Mouse (Mus musculus) skeletal muscle tissue, adult 2 months (tissue): ENCODE data around the gene Mrln.
"Not testable (repeated sequence)": the region's sequence is repeated elsewhere in the genome, so short reads cannot be mapped to it uniquely, and the experiment has no call there.

Experiments
- DNase-seq: peaks from one replicate; pipeline ENCODE4 v3.0.0-alpha.2; 2012; ENCODE audit warnings: low read depth, low spot score

The Mrln gene

GRCm38 (mm10) chr10:70195279-70195678 is 9.2 kb upstream of the Mrln start:
- DNase-seq, result peak; percentile 28

DNA sequence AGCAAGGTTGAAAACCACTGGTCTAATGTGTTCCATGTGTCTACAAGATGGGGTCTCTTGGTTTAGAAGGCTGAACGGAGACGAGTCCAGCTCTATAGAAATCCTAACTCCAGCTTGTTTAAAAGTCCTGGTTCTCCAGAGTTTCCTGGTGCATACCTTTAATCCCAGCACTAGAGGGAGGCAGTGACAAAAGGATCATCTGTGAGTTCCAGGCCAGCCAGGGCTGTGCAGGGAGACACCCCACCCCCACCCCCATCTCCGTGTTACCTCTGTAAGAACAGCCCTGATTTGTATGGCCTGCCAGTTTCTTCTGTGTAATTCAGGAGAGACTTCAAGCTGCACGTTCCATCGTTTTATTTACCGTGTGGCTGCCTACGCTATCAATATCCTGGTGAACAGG is 8.7 kb upstream of the Mrln start:
- DNase-seq, result peak; percentile 49

- DNase-seq, result peak; percentile 83
Measured at GRCm38 (mm10) chr10:70196666-70197065, 7.8 kb upstream of the Mrln start.

GRCm38 (mm10) chr10:70197601-70198000 is 6.9 kb upstream of the Mrln start:
- DNase-seq, result no peak

- no peak for DNase-seq
Measured at GRCm38 (mm10) chr10:70198012-70198411, 6.5 kb upstream of the Mrln start.

DNA sequence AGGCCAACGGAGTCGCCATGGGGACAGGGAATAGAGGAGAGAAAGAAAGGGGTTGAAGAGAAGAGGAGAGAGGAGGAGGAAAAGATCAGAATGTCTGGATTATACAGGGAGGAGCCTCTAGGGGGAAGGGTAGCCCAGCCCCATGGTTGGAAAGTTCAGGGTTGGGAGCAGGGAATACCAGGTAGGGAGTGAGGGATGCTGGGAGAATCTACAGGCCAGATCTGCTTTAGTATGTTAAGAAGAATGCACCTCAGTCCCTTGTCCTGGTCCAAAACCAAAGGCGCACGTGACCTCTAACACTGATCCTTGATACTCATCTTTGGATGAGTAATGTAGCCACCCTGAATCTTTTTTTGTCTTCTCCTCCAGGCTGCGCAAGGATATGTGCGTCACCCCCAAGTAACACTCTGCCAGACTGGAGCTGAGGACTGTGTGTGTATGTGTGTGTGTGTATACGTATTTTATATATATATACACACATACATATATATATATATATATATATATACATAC is 5.5 kb upstream of the Mrln start:
- no peak for DNase-seq

DNA sequence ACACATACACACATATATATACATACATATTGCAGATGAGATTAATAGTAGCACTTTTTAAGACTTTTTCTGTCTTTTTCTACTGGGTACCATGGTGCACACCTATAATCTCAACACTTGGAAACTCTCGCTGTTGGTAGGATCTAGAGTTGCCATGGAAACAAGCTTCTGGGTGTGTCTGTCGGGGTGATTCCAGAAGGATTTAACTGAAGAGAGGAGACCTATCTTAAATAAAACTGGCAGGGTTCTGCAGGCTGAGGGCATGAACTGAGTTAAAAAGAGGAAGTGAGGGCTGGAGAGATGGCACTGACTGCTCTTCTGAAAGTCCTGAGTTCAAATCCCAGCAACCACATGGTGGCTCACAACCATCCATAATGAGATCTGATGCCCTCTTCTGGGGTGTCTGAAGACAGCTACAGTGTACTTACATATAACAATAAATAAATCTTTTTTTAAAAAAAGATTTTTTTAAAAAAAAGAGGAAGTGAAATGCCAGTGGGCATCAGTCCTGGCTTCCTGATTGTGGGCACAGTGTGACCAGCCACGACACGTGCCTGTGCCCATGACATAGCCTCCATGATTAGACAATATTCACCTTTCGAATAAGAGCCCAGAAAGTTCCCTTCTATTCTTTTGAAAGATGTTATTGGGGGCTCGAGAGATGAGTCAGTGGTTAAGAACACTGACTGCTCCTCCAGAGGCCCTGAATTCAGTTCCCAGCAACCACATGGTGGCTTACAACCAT is 4.8 kb upstream of the Mrln start:
- no peak for DNase-seq

- no peak for DNase-seq
Measured at GRCm38 (mm10) chr10:70200889-70201500, 3.5 kb upstream of the Mrln start.

GRCm38 (mm10) chr10:70211281-70211680 is 6.8 kb downstream of the Mrln start:
- no peak for DNase-seq

DNA sequence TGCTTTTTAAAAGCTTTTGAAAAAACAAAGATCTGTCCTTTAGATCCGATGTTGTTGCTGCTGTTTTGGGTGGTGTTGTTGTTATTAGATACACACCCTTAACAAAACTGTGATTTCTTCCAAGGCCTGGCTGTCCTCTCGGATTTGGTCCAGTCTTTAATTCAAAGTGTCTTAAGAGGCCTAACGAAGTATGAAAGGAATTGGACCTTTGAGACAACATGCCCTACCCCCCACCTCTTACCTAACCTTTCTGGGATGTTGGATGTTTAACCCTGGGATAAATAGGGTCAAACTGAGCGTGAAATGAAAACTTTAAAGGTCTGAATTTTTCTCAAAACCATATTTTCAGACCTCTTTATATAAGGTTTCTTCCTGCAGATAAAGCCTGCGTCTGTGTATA is 16.5 kb downstream of the Mrln start:
- DNase-seq, result no peak

DNA sequence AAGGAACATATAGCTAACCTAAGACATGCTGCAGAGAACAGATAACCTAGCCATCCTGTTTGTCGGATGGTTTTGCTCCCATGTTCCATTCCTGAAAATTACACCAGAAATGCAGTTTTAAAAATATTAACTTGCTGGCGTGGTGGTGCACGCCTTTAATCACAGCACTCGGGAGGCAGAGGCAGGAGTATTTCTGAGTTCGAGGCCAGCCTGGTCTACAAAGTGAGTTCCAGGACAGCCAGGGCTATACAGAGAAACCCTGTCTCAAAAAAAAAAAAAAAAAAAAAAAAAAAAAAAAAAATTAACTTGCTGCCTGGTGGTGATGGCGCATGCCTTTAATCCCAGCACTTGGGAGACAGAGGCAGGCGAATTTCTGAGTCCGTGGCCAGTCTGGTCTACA is 17.8 kb downstream of the Mrln start:
- not testable (repeated sequence) for DNase-seq

DNA sequence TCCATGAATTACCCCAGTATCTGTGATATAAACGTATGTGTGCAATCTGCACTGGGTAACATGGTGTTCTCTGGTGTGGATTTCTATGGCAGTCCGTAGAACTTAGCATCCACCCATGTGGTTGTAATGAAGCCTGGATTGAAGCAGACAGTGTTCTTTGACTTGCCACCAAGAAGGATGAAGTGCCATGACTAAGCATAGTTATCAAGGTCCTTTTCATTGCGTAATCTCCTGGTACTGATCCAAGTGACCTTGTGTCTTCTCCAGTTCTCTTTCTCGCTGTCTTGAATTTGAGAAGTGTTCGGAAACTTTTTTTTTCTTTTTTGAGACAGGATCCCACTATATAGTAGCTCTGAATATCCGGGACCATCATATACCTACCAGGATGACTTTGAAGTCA is 20.1 kb downstream of the Mrln start:
- peak; percentile 95 for DNase-seq

- no peak for DNase-seq
Measured at GRCm38 (mm10) chr10:70225760-70226159, 21.3 kb downstream of the Mrln start.

DNA sequence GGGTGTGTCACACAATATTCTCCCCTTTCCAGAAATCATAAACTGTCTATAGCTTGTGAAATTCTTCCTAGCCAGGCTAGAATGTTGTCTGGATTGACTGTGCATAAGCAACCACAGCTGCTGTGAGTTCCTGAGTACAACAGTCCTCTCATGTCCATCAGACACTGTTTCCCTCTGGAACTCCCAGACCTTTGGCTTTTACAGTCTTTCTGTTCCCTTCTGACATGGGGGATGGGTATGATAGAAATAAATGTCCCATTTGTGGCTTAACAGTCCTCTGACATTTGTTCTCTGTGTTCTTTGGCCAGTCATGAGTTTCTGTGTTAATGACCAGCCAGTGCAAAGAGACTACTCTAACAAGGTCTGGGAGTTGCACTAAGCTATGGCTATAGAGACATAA is 22.1 kb downstream of the Mrln start:
- DNase-seq, result no peak

GRCm38 (mm10) chr10:70230352-70230751 is 25.9 kb downstream of the Mrln start:
- peak; percentile 87 for DNase-seq

GRCm38 (mm10) chr10:70237936-70238335 is 33.5 kb downstream of the Mrln start:
- DNase-seq, result no peak

GRCm38 (mm10) chr10:70242751-70243444 is 38.4 kb downstream of the Mrln start:
- DNase-seq, result peak; percentile 60

- no peak for DNase-seq
Measured at GRCm38 (mm10) chr10:70244921-70245558, 40.6 kb downstream of the Mrln start, which contains the start of gene Slc16a9. TSS of gene Slc16a9 (plus strand) at chr10:70245100.

- no peak for DNase-seq
Measured at GRCm38 (mm10) chr10:70245559-70245945, 41.1 kb downstream of the Mrln start.

GRCm38 (mm10) chr10:70246076-70246475 is 41.6 kb downstream of the Mrln start:
- no peak for DNase-seq

DNA sequence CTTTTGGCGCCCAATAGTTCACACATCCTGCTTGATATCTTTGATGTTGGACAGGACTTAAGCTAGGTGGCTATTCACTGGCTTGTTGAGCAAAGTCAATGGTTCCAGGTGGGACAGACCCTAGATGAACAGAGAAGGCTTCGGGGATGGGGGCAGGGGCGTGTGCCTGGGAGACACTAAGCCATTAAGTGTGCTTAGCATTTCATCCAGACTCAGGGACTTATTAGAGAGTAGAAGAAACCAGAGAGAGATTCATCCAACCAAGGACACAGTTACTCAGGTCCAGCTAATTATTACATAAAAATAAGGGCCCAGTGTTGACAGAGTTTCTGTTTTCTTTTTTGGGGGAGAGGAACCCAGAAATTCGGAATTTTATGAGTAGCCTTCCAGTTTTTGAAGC is 45.9 kb downstream of the Mrln start:
- DNase-seq, result no peak

DNA sequence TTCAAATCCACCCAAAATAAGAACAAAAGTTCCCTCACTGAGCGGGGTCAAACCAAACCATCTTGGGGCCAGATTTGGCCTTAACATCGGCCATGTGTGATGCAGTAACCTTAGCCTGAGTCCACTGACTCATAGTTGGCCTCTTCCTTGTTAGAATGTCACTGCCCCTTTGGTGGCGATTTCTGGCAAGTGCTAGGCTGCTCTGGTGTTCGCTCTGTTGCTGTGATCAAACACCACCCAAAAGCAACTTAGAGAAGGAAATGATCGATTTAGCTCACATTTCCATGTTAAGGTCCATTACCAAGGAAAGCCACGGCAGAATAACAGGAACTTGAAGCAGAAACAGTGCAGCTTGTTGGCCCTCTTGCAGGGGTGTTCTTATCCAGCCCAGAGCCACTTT is 46.3 kb downstream of the Mrln start:
- peak; percentile 56 for DNase-seq
